Mouse (Mus musculus) layer of hippocampus, adult 2 months (tissue): ENCODE measurements around the gene Samd13. TPM values are rescaled to one million over a fixed set of nuclear protein-coding genes. Genes with fewer than 3 reads are reported as not detected.

ENCODE experiments used
- DNase-seq, 2 experiments: peaks; one replicate each; pipeline ENCODE4 v3.0.0; 2022; ENCODE audit warnings: low spot score in 2 of 2
- H3K27ac ChIP-seq: fragments of 200-600 bp; 2 replicates; pipeline ENCODE4 v1.8.1; 2022
- H3K4me3 ChIP-seq: fragments of 200-600 bp; 2 replicates; pipeline ENCODE4 v1.8.1; 2022; ENCODE audit warnings: mild to moderate bottlenecking
- CTCF ChIP-seq: fragments of 200-600 bp; conservative IDR thresholded peaks from 2 replicates; pipeline ENCODE4 v1.8.1; 2022; ENCODE audit warnings: antibody characterized with exemption, mild to moderate bottlenecking, moderate library complexity
- total RNA-seq, 2 experiments: library from RNA; stranded (reverse); gene quantifications; 2 replicates each; pipeline ENCODE4 v1.2.3; 2021

Samd13 gene
- total RNA-seq, 2 experiments from 2014 or later = 0.72 to 0.86 TPM

DNA sequence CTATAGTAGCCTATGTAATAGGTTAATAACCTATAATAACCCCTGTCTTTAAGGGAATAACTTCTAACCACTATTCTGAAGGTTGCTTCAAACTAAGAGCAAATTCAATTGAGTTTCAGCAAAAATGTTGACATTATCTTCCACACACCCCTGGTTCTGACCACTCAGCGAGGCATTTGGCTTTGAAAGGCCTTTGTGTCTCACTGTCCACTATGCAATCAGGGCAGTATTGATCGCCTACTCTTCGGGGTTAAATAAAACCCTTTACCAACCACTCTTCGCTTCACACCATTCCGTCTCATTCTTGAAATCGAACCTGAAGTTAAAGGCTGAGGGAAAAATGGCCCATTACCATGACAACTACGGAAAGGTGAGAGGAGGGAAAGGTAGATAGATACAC, 88.5 kb downstream of the Samd13 start:
- Histone ChIP-seq H3K4me3 (no peak overlapping the region), H3K27ac (no peak overlapping the region)
- no peak for TF ChIP-seq CTCF
- DNase-seq = no peak

DNA sequence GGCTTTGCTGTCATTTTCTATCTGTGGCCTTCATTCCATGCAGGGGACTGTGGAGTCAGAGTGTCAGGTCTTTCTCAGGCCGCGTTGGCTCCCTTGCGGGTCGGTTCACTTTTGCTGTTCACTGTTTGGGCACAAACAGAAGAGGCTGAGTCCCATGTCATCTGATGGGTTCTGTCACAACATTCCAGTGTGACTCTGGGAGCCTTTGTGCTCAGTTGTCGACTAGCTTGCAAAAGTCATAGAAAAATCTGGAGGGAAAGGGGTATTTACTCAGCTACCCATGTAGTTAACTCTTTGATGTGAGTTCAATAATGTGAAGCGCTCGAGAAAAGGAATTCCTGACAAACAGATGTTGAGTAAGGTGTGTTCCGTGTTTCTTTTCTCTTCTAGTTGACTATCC, 89.0 kb downstream of the Samd13 start:
- no peak for DNase-seq
- H3K27ac ChIP-seq = no peak overlapping the region
- no peak for TF ChIP-seq CTCF
- no peak overlapping the region for H3K4me3 ChIP-seq

DNA sequence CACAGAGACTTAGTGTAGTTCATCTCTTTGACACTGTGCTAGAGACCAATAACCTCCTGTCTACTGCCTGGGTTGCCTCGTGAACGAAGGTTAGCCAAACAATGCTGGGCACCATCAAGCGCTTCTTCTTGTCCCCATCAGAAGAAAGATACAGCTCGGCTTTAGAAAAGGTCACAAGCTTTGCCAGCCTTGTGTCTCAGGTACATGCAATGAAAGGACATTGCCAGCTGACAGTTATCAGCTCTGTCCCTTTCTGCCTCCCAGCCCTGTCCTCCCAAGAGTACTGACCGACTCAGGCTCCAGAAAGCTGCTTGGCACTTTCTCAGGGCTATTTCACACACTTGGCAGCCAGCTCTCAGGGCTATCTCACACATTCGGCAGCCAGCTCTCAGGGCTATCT, 90.0 kb downstream of the Samd13 start:
- H3K4me3 ChIP-seq = no peak overlapping the region
- no peak for DNase-seq
- TF ChIP-seq CTCF = no peak
- H3K27ac ChIP-seq = no peak overlapping the region

Other genes starting within 250 kb of the Samd13 start
- gene Ctbs, start 235.8 kb downstream of the Samd13 start, total RNA-seq = 1 to 10 TPM; 9.0 to 9.1 TPM
- 1 to 10 TPM; 2.8 to 4.9 TPM for gene Spata1, start 185.8 kb downstream of the Samd13 start, total RNA-seq
- 10 to 100 TPM; 44.5 to 46.2 TPM for gene Gng5, start 185.8 kb downstream of the Samd13 start, total RNA-seq
- 10 to 100 TPM; 16.3 to 17.1 TPM for gene Rpf1, start 164.2 kb downstream of the Samd13 start, total RNA-seq
- gene Uox, start 115.2 kb downstream of the Samd13 start, total RNA-seq = under 1 TPM in 1 of 2 experiments, not detected in 1; 0.44 TPM
- gene Dnase2b, start 70.0 kb downstream of the Samd13 start, total RNA-seq = not detected
- gene 4930503B20Rik, start 34.3 kb downstream of the Samd13 start, total RNA-seq = not detected
- gene Prkacb, start 127.4 kb upstream of the Samd13 start, total RNA-seq = 100 to 1,000 TPM; 244 to 252 TPM
- 100 to 1,000 TPM; 130 to 131 TPM for gene Ttll7, start 166.8 kb upstream of the Samd13 start, total RNA-seq